Mouse (Mus musculus): Measurements from ENCODE around the gene Ccn2. TPM values are rescaled to one million over a fixed set of nuclear protein-coding genes. Genes with fewer than 3 reads are reported as not detected.
A peak's percentile ranks its signal among the peaks of the same experiment; 100 is the strongest.

Gene Ccn2
- total and polyA plus RNA-seq, 3 experiments = 62.8 to 141 (median 108) TPM

GRCm38 (mm10) chr10:24645169-24645568 lies 49.9 kb downstream of the Ccn2 start:
- Histone ChIP-seq H3K4me3 (no peak overlapping the region), H3K27ac (no peak overlapping the region), H3K9ac (ENCODE audit: low read depth, low read length) (no peak overlapping the region), H3K36me3 (ENCODE audit: control insufficient read depth, insufficient read depth, low read length) (no peaks in the 10 kb centered on the region), H3K4me1 (ENCODE audit: control insufficient read depth, insufficient read depth, low read length) (no peaks in the 10 kb centered on the region), H3K27me3 (ENCODE audit: control insufficient read depth, insufficient read depth, low read length) (no peaks in the 10 kb centered on the region), H3K79me2 (replicated peaks; ENCODE audit: control insufficient read depth, insufficient read depth, low read length) (no peaks in the 10 kb centered on the region)
- no peak for TF ChIP-seq POLR2A (IDR thresholded peaks at IDR 0.05; ENCODE audit: insufficient read depth, low read depth, low read length)
- TF ChIP-seq EP300 (IDR thresholded peaks at IDR 0.05; ENCODE audit: insufficient read depth, low read depth, low read length) = no peak
- no peak for TF ChIP-seq CTCF (IDR thresholded peaks at IDR 0.05)
- 81% methylated on average over 8 of the region's 8 CpGs for WGBS
- intact Hi-C loops (cut with DNase I) = no loop called here
- DNase-seq = peak in 1 of 2 experiments; percentile 54

Other genes with a start within 250 kb of the Ccn2 start
- 1 to 10 TPM; 5.8 to 6.5 TPM for gene Enpp1, start 116.7 kb downstream of the Ccn2 start, total RNA-seq (2021)
- gene Enpp1, start 116.7 kb downstream of the Ccn2 start, polyA plus RNA-seq (2012; rRNA removed) = 2.1 and 2.8 TPM in 2 replicates
- 1 to 10 TPM; 2.3 to 3.3 TPM for gene Enpp3, start 247.4 kb downstream of the Ccn2 start, total RNA-seq (2021)
- gene Enpp3, start 247.4 kb downstream of the Ccn2 start, polyA plus RNA-seq (2012; rRNA removed) = 2.4 and 5.9 TPM in 2 replicates